Mouse (Mus musculus) lung, embryonic 14.5 days (tissue): ENCODE results near the gene St8sia4. TPM values are rescaled to one million over a fixed set of nuclear protein-coding genes. Genes with fewer than 3 reads are reported as not detected.

Experiments used
- ATAC-seq: fragments of 200-750 bp; cut with Nextera tagmentation; 2 replicates; pipeline ENCODE4 v1.8.0; 2017; ENCODE audit warnings: mild to moderate bottlenecking, moderate TSS enrichment, moderate library complexity; ENCODE audit not compliant: insufficient read depth
- DNase-seq: peaks from one replicate; pipeline ENCODE4 v3.0.0-alpha.2; 2015
- H3K27ac ChIP-seq: fragments of 300-500 bp; sonication (generic); 2 replicates; pipeline ENCODE4 v1.5.1; 2014; ENCODE audit warnings: low read depth, mild to moderate bottlenecking, moderate library complexity
- H3K27me3 ChIP-seq: fragments of 300-500 bp; sonication (generic); 2 replicates; pipeline ENCODE4 v1.6.1; 2014; ENCODE audit warnings: low read length, control low read depth; ENCODE audit not compliant: insufficient read depth
- H3K36me3 ChIP-seq: fragments of 300-500 bp; sonication (generic); 2 replicates; pipeline ENCODE4 v1.6.1; 2014; ENCODE audit warnings: control low read depth; ENCODE audit not compliant: insufficient read depth
- H3K4me1 ChIP-seq: fragments of 300-500 bp; sonication (generic); 2 replicates; pipeline ENCODE4 v1.6.1; 2014; ENCODE audit warnings: antibody characterized with exemption, control low read depth; ENCODE audit not compliant: insufficient read depth
- H3K4me2 ChIP-seq: fragments of 300-500 bp; sonication (generic); 2 replicates; pipeline ENCODE4 v1.6.1; 2014; ENCODE audit warnings: mild to moderate bottlenecking
- H3K4me3 ChIP-seq: fragments of 300-500 bp; sonication (generic); 2 replicates; pipeline ENCODE4 v1.5.1; 2014; ENCODE audit warnings: low read depth, low read length
- H3K9ac ChIP-seq: fragments of 300-500 bp; sonication (generic); 2 replicates; pipeline ENCODE4 v1.6.1; 2014
- H3K9me3 ChIP-seq: fragments of 300-500 bp; sonication (generic); 2 replicates; pipeline ENCODE4 v1.6.1; 2016; ENCODE audit warnings: low read depth, low read length, control low read depth
- CTCF ChIP-seq: IDR thresholded peaks from 2 replicates; pipeline ENCODE4 v1.5.1; 2016; ENCODE audit warnings: antibody characterized with exemption, low read depth
- WGBS: fragments of 180-500 bp; shearing (Covaris S2); extraction: QIAGEN DNeasy Blood & Tissue Kit; methylation state at CpG from one replicate; pipeline ENCODE4 v1.1.7; 2014; 5-methylcytosine and 5-hydroxymethylcytosine counted together
- polyA plus RNA-seq: library from polyadenylated mRNA; unstranded; fragments of >200 nt; fragmentation: Nextera tagmentation; extraction: Ambion mirVana; gene quantifications from 2 replicates; pipeline ENCODE4 v1.2.1, GENCODE M21; 2014

The St8sia4 gene
- polyA plus RNA-seq, 1 experiment from 2014 or later, result 16.3 TPM

DNA sequence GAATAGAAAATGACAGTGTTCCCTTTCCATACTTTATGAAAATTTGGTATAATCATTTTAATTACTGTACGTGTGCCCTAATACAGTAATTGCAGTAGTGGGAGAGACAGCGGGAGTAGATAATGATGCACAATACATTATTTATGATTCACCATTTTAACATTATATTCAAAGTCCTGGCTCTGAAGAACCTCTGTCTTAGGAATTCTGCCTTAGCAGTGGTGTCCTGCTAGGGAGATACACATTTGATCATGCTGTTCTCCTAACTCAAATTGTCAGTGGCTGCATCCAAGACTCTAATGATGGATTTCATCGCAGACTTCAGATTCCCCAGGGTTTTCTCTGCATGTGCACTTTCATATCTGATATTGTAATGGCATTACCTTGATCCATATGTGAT, 28.4 kb downstream of the St8sia4 start:
- no peak overlapping the region for H3K4me3 ChIP-seq
- H3K4me2 ChIP-seq, result no peak overlapping the region
- no peak for ATAC-seq
- H3K9me3 ChIP-seq, result no peaks in the 10 kb centered on the region; the same call in 1 of the 2 replicates
- TF ChIP-seq CTCF, result no peak
- H3K4me1 ChIP-seq, result no peaks in the 10 kb centered on the region
- no peak for DNase-seq
- no peaks in the 10 kb centered on the region for H3K36me3 ChIP-seq
- no peak overlapping the region for H3K9ac ChIP-seq
- H3K27me3 ChIP-seq, result no peaks in the 10 kb centered on the region
- H3K27ac ChIP-seq, result no peak overlapping the region
- 95% methylated on average over 3 of the region's 3 CpGs for WGBS

- Histone ChIP-seq H3K4me3 (no peak overlapping the region), H3K4me2 (no peak overlapping the region), H3K4me1 (no peaks in the 10 kb centered on the region), H3K9me3 (no peaks in the 10 kb centered on the region), H3K27me3 (no peaks in the 10 kb centered on the region), H3K36me3 (no peaks in the 10 kb centered on the region), H3K9ac (no peak overlapping the region), H3K27ac (no peak overlapping the region)
- WGBS, result 65% methylated on average over 5 of the region's 5 CpGs
- DNase-seq, result no peak
- no peak for ATAC-seq
- TF ChIP-seq CTCF, result no peak
These were observed 43.0 kb downstream of the St8sia4 start for GRCm38 (mm10) chr1:95624376-95624775.

DNA sequence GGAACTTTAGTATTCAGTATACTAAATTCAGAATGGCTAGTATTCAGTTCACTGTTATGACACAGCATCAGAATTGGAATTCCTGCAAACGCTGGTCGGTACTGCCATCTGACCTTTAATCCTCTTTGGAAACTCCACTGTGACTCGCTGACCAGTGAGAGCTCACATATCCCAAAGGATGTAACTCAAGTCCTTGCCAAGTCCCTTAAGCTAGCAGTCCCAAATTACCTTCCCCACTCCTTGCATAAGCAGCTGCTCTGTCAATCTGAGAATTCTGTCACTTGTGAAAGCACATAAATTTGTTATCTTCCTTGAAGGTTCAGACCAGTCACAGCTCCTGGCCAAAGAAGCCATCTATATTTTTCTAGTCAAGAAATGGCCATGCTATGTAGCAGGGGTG, 48.7 kb downstream of the St8sia4 start:
- no peak overlapping the region for H3K4me2 ChIP-seq
- no peaks in the 10 kb centered on the region for H3K9me3 ChIP-seq
- WGBS, result 58% methylated on average over 3 of the region's 3 CpGs
- H3K36me3 ChIP-seq, result no peaks in the 10 kb centered on the region
- H3K27ac ChIP-seq, result no peak overlapping the region
- DNase-seq (peak; percentile 7), ATAC-seq (no peak)
- TF ChIP-seq CTCF, result no peak
- H3K4me1 ChIP-seq, result no peaks in the 10 kb centered on the region
- H3K27me3 ChIP-seq, result no peaks in the 10 kb centered on the region
- no peak overlapping the region for H3K4me3 ChIP-seq
- no peak overlapping the region for H3K9ac ChIP-seq

DNA sequence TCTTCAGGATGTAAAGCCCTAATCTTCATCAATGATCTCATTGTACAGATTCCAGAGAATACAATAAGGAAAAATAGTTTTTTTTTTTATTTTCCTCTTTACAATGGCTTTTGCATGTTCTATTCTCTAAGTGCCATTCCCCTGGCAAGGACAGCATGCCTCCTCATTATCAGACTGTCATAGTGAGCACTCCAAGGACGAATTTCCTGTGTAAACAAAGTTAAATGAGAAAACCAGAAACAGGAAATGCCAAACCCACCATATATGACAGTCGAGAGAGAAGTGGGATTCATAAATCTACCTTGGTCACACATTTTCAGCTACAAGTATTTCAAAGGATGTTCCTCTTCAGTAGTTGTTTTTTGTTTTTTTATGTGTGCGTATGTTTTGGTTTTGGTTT, 49.2 kb downstream of the St8sia4 start:
- no peak overlapping the region for H3K9ac ChIP-seq
- H3K9me3 ChIP-seq, result no peaks in the 10 kb centered on the region
- H3K27me3 ChIP-seq, result no peaks in the 10 kb centered on the region
- ATAC-seq (no peak), DNase-seq (peak; percentile 24)
- H3K4me3 ChIP-seq, result no peak overlapping the region
- H3K36me3 ChIP-seq, result no peaks in the 10 kb centered on the region
- no peak overlapping the region for H3K27ac ChIP-seq
- H3K4me1 ChIP-seq, result no peaks in the 10 kb centered on the region
- no peak overlapping the region for H3K4me2 ChIP-seq
- no peak for TF ChIP-seq CTCF
- 41% methylated on average over 3 of the region's 3 CpGs for WGBS

DNA sequence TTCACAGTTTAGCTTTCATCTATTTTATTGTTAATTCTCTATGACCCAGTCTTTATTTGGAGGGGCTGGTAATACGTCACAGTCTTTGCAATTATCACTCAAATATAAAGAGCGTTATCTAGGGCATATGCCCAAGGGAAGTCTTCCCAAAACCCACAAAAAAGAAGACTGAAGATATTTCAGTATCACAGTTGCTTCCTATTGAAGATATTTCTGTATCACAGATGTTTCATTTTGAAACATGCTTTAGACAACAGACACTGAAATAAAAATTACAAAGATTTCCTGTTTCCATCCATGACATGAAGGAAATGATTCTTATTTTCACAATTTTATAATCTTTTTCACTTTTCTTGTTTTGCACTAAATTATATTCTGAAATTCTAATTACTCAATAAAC, 57.4 kb downstream of the St8sia4 start:
- DNase-seq (no peak), ATAC-seq (no peak)
- H3K4me1 ChIP-seq, result no peaks in the 10 kb centered on the region
- H3K27ac ChIP-seq, result no peak overlapping the region
- no peaks in the 10 kb centered on the region for H3K9me3 ChIP-seq
- no peak overlapping the region for H3K4me2 ChIP-seq
- TF ChIP-seq CTCF, result no peak
- H3K9ac ChIP-seq, result no peak overlapping the region
- no peaks in the 10 kb centered on the region for H3K27me3 ChIP-seq
- H3K4me3 ChIP-seq, result no peak overlapping the region
- 90% methylated on average over 2 of the region's 2 CpGs for WGBS
- H3K36me3 ChIP-seq, result no peaks in the 10 kb centered on the region

DNA sequence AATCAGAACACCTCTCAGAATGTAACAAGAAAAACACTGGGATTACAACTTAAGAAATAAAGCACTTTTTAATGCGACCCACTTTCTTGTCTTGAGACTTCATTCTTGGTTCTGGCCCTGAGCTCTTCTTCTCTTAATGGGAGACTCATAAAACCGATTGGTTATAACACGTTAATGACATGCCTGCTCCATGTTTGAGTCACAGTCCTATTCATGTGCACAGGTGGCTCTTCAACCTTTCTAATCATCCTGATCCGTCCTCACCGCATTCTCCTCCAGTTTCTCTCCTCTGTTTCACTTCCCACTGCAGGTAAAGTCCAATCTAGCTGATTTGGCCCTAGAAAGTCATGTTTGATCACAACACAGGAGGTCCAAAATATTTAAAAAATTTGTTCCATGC, 58.3 kb downstream of the St8sia4 start:
- TF ChIP-seq CTCF, result no peak
- Histone ChIP-seq H3K36me3 (no peaks in the 10 kb centered on the region), H3K4me2 (no peak overlapping the region), H3K4me1 (no peaks in the 10 kb centered on the region), H3K27me3 (no peaks in the 10 kb centered on the region), H3K9me3 (no peaks in the 10 kb centered on the region), H3K27ac (no peak overlapping the region), H3K9ac (no peak overlapping the region), H3K4me3 (no peak overlapping the region)
- WGBS, result 81% methylated on average over 5 of the region's 5 CpGs
- ATAC-seq (no peak), DNase-seq (no peak)

GRCm38 (mm10) chr1:95605458-95605857, 61.9 kb downstream of the St8sia4 start:
- ATAC-seq, result peak; percentile 92
- peak; percentile 77 for DNase-seq

DNA sequence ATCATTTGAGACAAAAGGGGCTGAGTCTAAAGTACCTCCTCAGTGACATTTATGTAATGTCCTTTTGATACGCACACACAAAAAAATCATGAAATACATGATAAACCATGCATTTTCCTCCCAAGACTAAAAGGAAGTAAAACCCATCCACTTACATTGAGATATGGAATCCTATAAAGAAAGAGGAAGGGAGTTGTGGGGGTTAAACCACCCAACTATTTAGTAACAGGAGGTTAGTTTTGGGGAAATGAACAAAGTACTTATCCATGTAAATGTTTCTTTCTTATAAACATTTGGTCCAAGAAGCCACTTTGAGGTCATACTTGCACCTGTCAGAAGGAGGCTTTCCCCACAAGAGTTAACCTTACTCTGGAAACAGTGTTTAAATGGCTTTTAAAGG, 69.3 kb downstream of the St8sia4 start:
- Histone ChIP-seq H3K4me1 (no peaks in the 10 kb centered on the region), H3K4me3 (no peak overlapping the region), H3K9ac (no peak overlapping the region), H3K27me3 (no peaks in the 10 kb centered on the region), H3K36me3 (no peaks in the 10 kb centered on the region), H3K9me3 (no peaks in the 10 kb centered on the region), H3K4me2 (no peak overlapping the region), H3K27ac (no peak overlapping the region)
- 88% methylated on average over 1 of the region's 1 CpGs for WGBS
- ATAC-seq (no peak), DNase-seq (no peak)
- TF ChIP-seq CTCF, result no peak

More at GRCm38 (mm10) chr1:95605458-95605857, 61.9 kb downstream of the St8sia4 start:
- 35% methylated on average over 2 of the region's 2 CpGs for WGBS
- H3K36me3 ChIP-seq, result no peaks in the 10 kb centered on the region
- no peaks in the 10 kb centered on the region for H3K9me3 ChIP-seq
- no peak for TF ChIP-seq CTCF
- H3K4me1 ChIP-seq, result no peaks in the 10 kb centered on the region
- H3K4me3 ChIP-seq, result no peak overlapping the region
- H3K4me2 ChIP-seq, result no peak overlapping the region
- H3K9ac ChIP-seq, result no peak overlapping the region
- no peaks in the 10 kb centered on the region for H3K27me3 ChIP-seq
- H3K27ac ChIP-seq, result no peak overlapping the region
